Mouse (Mus musculus): ENCODE data around the gene Cbarp.
"Not testable (repeated sequence)": the region's sequence is repeated elsewhere in the genome, so short reads cannot be mapped to it uniquely, and the experiment has no call there.

Cbarp gene

DNA sequence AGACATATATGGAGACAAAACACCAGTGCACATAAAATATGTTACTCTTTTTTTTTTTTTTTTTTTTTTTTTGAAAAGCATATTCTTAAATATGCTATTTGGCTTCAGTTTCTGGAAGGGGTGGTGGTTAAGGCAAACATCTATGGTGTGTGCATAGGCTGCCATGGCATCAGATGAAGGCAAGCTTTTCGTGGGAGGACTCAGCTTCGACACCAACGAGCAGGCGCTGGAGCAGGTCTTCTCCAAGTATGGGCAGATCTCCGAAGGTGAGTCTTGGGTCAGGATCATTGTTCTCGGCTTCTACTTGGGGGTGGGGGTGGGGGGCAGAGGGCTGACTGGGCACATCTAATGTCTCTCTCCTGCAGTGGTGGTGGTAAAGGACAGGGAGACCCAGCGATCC is 29.0 kb upstream of the Cbarp start:
- DNase-seq: no peak

DNA sequence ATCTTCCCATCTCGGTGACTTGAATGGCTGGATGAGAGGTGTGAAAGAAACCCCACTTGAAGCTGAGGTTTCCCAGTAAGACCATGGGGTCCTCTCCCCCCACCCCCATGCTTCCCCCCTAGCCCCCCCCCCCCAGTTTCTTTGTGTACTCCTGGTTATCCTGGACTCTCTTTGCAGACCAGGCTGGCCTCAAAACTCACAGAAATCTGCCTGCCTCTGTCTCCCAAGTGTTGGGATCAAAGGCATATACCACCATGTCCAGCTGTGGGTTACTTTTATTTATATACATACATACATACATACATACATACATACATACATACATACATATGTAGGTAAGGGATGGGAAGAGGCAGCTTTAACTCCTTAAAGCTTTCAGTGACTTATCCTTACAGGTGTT is 28.4 kb upstream of the Cbarp start:
- DNase-seq: no peak

DNA sequence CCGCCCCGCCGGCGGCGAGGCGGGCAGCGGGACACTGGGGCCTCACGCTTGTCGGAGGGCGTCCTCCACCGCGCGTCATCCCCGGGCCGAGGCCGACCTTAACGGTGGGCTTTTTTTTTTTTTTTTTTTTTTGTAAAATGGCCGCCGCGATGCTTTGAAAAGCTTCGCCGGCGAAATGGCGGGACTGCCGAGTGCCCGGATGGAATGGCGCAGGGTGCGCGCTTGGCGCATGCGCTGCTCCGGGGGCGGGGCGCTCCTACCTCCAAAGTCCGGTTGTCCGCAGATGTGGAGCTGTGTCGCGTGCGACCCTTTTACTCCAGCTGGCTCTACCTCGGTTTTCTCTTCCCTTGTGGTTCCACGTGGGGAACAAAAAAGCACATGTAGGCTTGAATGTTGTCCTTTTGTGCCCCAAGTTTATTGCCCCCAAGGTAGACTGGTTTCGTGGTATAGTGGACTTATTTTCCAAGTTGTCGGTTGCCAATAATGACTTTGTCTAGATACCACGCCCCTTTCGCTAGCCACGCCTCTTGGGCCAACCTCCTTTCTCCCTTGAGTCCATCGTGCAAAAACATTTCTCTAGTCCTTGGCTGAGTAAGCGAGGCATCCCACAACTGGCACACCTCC is 27.5 kb upstream of the Cbarp start:
- peak; percentile 95 for DNase-seq

DNA sequence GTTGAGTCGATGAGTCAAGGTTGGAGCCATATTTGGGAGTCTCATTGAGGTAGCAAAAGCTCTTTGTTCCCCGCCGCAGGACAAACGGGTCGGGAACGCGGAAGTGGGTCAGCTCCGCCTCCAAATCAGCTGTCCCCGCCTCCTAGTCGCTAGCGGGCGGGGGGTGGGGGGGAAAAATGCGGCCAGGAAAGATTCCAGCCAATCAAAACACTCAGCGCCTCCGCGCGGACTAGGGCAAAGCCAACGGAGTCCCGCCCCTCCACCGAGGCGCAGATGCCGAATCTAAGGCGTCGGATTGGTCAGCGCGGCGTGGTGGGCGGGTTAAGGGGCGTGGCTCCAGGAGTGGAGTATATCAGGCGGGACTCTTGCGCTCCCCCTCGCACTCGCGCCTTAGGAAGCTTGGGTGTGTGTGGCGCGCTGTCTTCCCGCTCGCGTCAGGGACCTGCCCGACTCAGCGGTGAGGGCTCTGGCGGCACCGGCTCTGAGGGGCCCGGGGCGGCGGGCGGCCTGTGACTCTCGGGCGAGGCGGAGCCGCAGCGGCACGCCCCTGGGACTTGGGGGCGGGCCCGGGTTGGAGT is 26.9 kb upstream of the Cbarp start:
- DNase-seq: peak; percentile 100

DNA sequence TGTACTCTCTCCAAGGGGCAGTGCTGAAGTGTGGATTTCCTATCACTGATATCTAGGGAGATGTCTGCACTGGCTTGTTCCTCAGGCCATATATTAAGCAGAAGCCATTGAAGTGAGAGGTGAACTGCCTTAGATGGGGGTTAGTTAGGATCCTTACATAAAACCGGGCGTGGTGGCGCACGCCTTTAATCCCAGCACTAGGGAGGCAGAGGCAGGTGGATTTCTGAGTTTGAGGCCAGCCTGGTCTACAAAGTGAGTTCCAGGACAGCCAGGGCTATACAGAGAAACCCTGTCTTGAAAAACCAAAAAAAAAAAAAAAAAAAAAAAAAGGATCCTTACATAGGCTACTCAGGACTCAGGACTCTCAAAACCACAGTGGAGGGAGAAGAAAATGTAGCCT is 25.5 kb upstream of the Cbarp start:
- not testable (repeated sequence) for DNase-seq

DNA sequence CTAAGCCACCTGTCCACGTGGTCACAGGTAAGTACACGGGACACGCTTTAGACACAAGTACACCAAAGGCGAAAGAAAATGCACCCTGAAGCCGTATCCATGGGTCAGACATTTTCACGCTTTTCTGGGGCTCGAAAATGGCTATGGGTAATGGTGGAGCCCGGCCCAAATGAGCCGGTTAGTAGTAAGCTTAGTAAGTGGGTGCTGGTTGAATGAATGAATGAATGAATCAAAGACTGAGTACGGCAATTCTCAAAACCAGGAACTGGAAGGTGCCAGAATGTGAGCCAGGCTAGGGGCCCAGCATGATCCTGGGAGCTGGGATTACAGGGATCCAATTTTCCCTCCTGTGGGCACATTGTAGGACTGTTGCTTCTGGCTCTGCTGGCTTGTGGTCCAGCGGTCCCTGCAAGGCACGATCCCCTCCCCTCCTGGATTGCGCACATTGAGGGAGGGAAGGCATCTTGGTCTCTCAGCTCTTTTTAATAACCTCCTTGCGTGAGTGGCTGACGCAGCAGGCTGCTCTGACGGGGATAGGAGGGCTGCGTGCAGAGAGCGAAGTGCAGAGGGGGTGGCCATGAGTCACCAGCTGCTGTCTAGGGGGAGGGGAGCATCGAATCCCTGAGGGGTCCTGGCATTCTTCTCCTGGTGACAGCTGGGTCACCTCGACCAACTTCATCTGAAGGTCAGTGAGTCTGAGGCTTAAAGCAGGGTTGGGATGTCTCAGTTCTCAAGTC is 24.9 kb upstream of the Cbarp start, which contains the start of gene Cirbp:
Gene Cirbp, plus strand, starts transcription at position 594 of the 737 bp plus-strand sequence.
- DNase-seq: peak; percentile 83

DNA sequence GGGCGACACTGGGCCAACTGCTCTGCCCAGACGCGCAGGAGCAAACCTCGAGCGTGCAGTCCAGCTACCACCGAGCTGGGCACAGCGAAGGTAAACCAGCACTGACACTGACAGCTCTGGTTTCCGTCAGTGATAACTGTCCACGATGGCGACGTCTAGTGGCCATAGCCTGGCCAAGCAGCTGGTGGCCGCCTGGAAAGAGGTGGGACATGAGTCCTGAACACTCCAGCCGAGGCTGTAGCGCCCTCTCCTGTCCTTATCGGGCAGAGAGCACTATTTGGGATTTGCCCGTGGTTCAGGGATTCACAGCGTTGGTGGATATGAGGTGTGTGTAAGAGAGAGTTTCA is 24.3 kb upstream of the Cbarp start:
- DNase-seq: peak; percentile 97

DNA sequence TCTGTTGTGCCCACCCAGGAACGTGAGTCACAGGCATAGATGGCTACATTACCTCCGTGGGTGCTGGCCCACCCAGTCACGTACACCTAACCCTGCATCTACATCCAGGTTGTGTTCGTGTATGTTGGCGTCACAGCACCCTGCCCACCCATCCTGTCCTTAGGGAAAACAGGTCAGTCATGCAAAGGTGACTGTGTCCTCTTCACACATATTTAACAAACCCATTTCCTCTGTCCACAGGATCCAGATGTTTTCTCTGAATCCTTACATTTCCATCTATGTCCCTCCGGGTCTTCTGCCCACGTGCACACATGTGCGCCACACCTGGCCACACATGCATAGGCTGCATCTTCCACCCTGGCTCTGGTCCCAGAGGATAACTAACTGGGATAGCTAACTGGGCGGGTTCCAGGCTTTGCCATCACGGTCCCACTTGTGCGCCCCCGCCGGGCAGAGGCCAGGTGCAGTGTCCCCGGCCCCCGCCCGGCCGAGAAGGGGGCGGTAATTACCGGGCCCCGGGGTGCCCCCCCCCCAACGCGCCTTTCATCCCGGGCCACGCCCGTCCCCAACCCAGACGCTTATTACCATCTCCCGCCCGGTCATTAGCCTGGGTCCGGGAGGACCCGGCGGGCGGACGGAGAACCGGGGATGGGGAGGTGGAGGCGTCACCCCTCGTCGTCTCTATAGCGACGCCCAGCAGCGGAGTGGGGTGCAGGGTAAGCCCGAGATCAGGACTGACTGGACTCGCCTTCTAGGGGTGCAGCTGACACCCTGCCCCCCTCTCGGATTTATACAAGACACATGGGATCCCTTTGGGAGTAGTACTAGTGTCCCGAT is 23.7 kb upstream of the Cbarp start:
- DNase-seq: no peak

DNA sequence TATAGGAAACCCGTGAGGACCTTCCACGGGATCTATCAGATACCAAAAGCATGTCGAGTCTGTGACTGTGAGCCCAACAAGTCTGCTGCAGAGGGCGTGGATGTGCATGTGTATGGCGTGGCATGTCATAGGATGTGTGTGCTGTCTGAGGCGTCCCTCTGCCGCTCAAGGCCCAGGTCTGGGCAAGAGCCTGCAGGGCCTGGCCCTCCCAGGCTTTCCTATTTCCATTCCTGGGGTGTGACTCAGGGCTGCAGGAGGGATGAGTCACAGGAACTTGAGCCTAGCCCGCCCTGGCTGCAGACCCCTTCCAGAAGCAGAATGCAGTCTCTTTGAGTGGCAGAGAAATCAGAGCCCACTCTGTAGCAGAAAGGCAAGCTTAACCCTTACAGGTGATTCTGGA is 23.1 kb upstream of the Cbarp start:
- no peak for DNase-seq

DNA sequence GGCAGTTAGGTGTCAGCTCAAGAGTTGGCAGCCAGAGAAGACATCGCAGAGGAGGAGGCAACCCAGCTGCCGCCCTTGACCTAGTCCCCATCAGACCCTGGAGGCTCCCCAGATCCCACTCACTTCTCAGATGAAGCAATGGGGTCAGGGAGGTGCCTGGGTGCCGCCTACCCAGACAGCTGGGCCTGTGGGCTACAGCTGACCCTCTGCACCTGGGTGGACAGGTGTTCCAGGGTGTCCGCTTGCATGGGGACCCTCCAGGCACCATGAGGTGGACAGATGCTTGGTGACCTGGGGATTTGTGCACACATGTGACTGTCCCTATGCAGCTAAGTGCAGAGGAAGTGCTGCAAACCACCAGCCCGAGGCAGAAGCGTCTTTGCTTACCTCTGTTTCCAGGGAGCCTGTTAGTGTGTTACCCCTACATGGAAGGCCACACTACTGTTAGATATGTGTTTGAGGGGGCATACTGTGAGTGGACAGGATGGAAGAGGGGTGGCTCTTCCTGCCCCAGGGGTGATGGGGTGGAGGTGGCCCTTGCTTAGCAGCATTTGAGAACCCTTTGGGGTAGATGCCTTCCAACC is 22.2 kb upstream of the Cbarp start:
- DNase-seq: no peak

DNA sequence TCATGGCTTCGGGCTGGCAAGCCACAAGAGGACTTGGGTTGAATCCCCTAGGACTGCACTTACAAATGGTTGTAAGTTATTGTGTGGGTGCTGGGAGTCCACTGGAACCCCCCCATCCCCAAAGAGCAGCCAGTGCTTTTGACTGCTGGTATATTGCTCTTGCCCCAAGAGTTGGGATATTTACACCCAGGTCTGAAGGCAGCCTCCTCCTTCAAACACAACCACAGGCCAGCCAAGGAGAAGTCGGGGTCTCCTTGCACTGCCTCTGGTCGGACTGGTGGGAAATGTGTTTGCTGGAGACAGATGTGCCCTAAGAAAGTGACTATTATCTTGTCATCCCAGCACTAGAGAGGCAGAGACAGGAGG is 21.6 kb upstream of the Cbarp start:
- no peak for DNase-seq

DNA sequence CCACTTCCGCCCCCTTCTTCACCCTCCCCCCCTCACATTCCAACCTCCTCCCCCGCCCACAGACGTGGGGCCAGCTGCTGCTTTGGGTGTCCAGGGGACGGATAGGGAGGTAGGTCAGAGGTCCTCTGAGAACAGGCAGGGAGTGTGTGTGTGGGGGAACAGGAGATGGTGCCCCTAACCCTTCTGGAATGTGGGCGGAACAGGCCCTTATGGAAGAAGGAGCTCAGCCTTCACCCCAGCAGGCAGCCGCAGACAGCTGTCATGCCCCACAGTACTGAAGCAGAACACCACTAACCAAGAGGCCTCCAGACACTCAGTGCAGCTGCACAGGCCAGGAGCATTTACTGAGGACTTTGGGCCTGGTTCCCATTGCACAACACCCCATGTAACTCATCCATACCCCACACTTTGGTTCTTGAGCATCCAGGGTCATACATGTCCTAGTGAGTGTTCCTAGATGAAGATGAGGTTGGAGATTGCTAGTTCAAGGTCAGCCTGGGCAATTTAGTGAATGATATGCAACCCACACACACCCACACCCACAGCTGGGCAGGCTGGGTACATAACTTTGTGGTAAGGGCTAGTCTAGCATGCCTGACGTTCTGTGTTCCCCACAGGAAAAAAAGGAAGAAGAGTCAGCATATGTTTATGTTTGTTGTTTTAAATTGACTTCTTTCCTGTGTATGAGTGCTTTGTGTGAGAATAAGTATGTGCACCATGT is 21.0 kb upstream of the Cbarp start:
- peak; percentile 69 for DNase-seq

DNA sequence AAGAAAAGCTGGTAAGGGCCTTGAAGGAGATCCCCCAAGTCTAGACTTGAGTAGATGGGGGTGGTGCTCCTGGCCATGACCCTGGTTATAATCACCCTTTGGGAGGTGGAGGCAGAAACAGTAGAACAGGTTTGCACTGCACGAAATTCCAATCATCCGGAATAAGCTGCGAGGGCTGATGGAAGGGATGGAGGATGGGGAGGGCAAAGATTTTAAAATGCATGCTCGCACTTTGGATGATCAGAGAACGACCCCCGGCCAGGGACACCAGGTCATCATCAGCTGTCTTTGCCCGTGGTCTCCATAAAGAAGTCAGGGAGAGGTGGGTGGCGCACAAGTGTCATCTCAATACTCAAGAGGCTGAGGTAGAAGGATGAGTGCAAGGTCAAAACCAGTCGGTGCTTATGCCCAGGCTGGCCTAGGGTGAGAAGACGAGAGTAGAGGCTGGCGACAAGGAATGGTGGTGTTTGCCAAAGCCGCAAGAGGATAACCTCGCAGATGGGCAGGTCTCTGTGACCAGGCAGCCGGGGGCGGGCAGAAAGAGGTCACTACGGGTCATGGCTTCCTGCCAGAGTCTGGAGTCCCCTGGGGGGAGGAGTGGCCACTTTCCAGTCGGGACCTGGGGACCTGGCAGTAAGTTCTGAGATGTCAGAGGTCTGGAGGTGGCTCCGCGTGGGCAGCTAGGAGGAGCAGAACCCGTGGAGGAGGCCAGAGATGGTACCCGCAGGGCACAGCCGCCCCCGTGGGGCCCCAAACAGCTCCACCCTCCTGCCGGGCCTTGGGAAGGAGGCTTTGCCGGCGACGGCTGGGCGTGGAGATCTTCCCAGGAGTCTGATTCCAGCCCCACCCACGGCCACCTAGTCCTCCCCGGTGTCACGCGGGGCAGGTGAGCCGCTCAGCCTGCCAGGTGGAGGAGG is 20.1 kb upstream of the Cbarp start:
- peak; percentile 89 for DNase-seq

DNA sequence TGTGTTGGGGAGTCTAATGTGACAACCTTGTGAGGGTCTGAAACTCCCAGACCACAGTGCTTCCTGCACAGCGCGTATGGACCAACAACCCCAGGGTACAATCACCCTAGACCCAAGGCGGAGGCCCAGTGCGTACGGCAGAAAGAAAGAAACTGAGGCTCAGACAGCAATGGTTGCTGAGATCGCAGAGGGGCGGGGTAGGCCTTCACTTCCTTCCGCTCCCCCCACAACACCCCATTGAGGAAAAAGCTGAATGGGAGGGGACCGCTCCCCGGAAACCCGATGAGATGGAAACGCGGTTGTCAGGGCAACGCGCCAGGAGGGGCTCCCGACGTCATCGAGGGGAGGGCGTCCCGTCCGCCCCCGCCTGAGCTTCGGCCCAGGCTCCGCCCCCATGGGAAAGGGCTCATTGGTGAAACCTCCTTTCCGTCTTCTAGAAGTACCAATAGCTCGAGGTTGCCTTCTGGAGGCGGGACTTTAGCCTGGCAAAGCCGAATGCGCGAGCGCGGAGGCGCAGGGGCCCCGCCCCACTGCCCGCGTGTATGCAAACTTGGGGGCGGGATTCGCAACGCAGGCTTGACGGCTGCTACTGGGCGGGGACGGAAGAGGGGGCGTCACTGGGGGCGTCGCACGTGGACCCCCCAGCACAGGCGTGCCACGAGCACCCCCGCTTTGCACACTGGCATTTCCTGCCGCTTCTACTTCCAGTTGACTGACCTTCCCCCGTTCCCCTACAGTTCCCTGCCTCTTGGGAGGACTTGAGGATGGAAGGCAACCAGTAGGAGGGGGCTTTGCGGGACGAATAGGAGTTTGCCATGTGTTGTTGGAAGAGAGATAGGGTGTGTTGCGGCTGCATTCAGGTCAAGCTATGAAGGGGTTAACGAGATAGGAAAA is 19.2 kb upstream of the Cbarp start:
- DNase-seq: peak; percentile 99

DNA sequence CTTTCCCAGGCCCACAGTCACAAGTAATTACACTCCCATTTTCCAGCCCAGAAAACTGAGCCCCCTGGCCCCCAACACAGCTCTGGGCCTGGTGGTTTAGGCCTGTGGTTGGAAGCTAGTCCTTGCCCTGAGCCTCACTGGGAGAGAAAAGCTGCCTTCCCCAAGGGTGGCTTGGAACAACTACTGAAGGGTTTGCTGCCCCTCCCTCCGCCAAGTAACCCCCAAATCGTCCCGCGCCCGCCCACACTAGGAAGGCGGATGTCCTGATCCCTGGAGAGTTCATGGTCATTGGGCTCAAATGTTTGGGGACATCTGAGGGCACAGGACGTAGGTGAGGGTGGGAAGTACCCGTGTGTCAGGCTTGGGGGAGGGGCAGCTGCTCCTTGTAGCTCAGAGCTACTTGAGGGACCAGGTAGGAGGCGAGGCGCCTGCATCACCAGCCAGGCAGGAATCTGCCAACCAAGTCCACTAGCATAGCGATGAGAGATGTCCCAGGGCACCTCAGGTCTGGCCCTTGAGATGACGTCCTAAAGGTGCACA is 18.5 kb upstream of the Cbarp start:
- DNase-seq: no peak

DNA sequence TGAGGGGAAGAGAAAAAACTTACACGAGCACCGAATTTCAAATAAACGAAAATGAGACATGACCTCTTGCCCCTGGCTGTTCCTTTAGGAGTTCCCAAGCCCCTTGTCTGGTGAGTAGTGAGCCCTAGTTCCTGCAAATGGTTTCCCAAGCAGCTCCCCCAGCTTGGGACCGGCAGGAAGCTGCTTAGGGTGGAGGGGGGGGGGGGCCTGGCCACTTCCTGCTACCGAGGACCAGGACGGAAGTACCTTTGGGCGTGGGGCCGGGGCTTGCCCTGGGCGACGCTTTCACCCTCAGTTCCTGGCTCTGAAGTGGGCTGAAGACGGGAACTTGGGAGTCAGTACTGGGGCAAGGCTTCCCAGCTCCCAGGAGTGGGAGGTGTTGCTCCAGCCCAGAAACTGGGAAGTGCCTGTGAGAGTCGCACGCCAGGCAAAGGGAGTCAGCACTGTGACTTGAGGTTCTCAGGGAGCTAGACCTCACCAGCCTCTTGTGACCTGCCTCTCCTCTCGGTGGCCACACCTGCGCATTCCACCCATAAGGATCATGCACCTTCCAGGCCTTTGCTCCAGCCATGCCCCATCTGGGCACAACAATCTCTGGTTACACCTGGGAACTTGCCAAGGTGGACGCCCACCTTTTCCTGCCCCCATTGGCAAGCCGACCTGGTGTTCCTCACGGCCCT is 17.8 kb upstream of the Cbarp start:
- DNase-seq: peak; percentile 50

DNA sequence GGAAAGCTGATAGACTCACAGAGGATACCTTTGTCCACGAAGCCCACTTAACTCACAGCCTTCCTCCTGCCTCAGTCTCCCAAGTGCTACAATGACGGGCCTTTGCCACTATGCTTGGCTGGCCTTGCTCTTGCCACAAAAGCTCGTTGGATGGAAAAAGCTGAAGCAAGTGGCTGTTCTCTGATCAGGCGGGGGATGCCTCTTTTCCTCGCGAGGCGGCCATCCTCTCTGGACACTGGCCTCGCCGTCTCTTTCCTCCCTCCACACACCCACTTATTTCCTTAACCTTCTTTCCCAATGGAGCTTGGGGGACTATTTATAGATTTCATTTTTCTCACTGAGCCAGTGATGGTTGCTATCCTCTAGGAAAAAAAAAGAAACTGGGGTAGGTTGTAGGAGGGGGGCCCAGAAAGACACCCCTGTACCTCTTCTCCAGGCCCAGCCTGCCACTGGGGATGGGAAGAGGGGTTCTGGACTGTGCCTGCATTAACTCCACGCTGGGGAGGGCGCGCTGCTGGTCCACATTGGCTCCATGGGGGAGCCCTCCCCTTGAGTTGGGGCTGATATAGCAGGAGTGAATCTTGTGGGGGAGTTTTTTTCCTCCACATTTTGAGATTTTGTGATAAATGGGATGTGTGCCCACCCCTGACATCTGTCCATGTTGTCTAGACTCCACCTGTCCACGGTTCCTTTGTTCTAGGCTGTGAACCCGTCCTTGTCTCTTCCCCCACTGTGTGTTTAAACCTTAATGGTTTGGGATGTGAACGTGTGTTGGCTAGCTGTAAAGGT is 16.7 kb upstream of the Cbarp start:
- DNase-seq: no peak

DNA sequence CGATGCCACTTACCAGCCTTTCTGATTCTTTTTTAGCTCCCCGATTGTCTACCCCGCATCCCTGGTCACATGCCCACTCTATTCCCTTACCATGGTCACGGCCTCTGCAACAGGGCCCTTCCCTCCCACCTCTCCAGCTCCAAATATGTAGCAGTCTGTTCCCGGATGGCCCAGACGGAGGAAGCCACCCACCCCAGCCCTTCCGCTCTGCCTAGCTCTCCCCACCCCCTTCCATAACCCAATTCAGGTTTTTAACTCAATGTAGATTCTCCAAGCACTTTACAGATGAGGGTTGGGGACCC is 16.1 kb upstream of the Cbarp start:
- DNase-seq: no peak
